Mouse (Mus musculus) retina, adult 2 months (tissue): Measurements from ENCODE around the gene Klhl10.

Source experiments
- DNase-seq: peaks from one replicate; pipeline ENCODE4 v3.0.0-alpha.2; 2012; ENCODE audit warnings: low read depth, low spot score

The Klhl10 gene

DNA sequence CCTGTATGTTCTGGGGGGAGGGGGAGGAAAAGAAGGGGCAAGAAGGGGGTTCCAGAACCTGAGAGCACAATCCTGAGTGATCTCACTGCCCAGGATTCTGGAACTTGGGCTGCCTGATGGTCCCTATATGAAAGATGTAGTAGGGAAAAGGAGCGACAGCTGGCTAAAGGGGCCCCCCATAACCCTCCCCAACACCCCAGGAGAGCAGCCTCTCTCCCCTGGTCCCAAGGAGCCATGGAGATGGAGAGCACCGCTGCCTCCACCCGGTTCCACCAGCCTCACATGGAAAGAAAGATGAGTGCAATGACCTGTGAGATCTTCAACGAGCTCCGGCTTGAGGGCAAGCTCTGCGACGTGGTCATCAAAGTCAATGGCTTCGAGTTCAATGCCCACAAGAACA lies at the start of gene Klhl10, which contains the start of gene Nt5c3b:
Klhl10 (plus strand) TSS at position 121 of the 400 bp plus-strand sequence.
Nt5c3b (minus strand) TSS at position 12 of the 400 bp plus-strand sequence.
- DNase-seq = no peak

DNA sequence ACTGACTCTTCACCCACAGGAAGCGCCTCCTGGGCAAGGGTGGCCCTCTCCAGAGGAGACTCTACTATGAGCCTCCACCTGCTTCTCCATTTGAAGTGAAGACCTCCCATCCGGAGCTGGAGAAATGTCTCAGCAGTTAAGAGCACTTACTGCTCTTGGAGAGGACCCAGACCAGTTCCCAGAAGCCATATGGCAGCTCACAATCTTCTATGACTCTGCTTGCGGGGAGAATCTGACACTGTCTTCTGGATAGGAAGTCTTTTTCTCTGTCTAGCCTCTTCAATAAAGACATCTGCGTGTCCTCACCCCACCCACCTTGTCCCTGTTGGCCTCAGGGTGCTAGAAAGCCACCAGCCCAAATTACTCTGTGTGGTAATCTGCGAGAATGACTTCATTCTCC lies 48.8 kb upstream of the Klhl10 start:
- no peak for DNase-seq

DNA sequence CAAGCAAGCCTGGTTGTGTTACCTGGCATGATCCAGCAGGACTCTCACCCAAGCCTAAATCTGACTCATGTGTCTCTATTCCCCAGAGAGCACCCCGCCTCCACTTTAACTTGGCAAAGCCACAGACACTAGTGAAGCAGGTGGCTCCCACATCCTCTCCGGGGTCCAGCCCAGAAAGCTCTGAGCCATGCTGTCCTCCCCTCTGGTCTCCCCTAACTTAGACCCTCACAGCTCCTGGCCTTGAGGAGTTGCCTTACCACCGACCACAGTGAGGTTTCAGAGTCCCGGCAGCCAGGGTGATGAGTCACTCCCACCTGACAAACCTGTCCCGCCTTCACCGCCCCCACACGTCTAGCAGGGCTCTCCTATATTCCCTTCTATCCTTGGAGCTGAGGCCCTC lies 48.0 kb upstream of the Klhl10 start:
- no peak for DNase-seq

DNA sequence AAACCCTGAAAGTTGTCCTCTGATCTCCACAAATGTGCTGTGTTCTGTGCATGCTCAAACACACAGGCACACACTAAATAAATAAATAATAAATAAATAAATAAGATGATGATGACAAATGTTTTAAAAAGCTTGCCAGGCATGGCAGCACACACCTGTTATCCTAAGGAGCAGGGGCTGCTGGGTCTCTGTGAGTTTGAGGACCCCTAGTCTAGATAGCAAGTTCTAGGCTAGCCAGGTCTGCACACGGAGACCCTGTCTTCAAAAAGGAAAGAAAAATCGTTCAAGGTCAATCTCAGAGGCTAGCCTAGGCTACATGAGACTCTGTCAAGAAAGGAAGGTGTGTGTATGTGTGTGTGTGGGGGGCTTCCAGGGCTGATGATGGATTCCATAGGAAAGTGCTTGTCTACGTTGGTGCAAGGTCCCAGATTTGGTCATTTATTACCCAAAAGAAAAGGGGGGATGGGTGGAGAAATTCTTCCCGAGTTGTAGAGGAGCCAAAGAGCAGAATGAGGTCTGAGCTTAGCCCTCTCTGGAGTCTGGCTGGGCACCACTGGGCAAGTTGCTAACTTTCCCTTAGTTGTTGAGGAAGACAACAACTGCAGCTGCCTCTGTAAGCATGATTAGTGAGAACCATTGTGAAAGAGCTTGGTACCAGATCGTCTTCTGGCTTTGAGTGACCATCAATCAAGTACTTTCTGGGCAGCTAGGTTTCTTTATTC lies 47.2 kb upstream of the Klhl10 start:
- DNase-seq = no peak

DNA sequence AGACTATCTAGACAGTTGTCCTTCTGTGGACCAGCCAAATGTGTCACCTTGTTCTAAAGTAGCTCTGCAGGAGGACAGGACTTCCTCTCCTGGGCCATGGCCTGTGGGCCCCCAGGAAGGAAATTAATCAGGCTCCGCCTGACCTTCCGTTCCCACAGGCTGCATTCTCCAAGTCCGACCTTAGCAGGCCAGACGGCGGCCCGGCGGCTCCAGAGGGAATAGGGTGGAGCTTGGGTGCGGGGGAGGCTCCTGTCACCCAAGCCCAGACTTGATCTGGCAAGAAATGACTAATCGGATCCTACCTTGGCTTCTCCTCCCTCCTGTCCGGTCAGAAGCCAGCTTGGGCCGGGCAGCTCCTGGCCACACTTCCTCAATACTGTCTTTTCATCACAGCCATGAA lies 46.5 kb upstream of the Klhl10 start:
- DNase-seq = no peak

DNA sequence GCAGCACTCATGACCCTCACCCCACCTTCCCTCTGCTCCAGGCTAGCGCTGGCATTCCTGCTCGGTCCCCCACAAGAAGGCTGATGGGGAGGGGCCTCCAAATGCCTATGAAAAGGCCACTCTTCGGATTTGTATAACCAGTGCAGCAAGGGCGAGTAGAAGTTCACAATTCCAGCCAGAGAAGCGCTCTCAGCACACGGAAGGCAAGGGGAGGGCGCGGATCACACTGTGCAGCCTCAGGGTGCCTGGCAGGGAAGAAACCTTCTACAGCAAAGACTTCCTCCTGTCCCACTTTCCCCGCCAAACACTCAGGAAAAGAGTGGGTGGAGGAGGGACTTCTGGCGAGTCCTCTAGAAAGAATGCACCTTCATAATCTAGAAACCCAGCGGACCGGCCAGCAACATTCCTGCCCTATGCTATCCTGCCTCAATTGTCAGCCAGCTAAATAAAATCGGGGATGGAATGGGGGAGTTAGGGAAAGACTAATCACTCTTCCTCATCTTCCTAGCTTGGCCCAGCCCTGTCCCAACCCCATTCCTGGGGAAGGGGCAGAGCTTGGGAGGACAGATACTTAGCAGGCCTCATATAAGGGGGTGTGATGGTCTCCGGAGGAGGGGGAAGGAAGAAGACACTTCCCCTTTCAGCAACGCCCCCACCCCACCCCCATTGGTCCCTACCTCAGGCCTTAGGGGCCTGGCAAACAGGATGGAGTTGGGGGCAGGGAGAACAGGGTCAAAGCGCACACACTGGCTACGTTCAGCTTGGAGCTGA lies 45.7 kb upstream of the Klhl10 start:
- DNase-seq = no peak

DNA sequence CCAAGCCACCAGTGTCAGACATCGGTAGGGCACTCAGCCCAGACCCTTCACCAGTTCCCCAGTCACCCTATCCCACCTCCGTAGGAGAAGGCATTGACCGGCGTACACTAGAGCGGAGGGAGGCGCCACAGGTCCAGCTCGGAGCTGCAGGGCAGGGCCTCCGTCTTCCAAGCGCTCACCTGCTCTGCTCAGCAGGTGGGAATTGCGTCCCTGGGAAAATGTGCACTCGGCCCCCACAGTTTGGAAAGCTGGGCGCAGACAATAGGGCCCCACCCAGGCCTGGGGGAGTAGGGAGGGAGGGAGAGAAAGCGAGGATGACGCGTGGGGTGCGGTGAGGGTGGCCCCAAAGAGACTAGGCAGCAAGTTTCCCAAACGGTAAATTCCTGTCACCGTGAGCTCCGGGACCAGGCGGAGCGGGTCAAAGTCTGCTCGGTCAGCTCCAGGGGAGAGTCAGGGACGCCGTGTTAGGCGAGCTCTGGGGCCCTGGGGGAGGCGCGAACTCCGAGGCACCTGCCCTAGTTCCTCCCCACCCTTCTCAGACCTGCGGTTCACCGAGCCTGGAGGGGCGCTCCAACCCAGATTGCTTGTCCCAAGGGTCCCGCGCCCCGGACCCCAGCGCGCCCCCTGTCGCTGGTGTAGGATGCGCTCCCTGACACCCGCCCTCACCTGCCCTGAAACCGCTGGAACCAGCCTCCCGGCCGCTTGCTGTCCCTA lies 44.7 kb upstream of the Klhl10 start:
- DNase-seq = no peak

DNA sequence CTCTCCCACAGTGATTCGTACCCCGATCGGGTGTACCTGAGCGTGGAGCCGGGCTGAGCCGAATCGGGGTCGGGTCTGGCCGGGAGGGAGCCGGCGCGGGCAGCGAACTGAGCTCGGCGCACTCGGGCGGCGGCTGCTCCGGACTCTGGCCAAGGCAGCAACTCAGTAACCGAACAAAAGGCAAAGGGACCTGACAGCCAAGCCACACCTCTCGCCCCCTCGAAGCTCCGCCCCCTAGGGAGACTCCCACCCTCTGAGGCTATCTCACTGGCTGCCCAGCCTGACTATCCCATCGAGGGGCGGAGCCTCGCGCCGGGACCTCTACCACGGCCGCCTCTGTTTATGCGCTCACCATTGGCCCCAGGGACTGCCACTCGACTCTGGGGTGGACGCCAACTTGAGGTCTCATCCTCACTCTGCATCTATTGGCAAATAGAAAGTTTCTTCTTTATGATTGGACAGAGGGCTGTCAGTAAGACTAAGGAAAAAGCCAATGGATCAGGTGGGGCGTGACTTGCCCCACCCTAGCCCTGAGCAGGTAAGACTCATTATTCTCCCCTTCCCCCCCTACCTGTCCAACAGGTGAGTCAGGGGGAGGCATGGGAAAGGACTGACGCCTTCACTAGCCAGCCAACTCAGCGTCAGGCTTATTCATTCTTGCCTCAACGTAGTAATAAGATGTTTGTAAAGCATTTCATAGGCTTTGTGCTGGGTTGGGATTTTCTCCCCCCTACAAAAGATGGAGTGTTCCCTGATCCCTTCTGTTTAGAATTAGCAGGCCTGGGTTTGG lies 43.9 kb upstream of the Klhl10 start, which contains the start of gene Jup:
Jup (minus strand) TSS at position 164 of the 790 bp plus-strand sequence.
- DNase-seq = peak; percentile 93

DNA sequence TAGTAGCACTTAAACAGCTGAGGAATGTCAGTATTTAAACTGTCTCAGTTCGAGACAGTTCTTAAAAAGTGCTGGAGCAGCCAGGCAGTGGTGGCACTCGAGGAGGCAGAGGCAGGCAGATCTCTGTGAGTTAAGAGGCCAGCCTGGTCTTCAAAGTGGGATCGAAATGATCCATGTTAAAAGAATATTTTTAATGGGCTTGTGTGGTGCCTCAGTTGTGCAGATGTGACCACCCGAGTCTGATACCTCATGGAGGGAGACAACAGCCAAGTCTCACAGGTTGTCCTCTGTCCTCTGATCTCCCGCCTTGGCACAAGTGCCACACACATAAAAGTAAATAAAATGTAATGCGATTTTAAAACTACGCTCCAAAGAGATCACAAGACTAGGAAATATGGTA lies 43.2 kb upstream of the Klhl10 start:
- no peak for DNase-seq

DNA sequence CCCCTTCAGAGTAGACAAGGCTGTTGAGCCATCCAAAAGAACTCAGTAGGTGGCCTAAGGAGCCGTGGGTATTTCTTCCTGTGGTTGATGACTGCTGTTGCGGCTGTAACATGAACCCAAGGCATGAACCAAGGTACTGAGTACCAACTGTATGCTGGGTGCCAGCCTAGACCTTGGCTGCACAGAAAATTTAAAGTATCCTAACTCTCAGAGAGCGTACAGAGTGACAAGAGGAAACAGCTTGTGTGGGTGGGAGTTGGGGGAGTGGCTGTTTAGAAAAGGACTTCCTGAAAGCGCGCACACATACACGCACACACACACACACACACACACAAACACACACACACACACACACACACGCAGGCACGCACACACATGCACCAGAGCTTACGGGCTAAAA lies 42.4 kb upstream of the Klhl10 start:
- DNase-seq = no peak

DNA sequence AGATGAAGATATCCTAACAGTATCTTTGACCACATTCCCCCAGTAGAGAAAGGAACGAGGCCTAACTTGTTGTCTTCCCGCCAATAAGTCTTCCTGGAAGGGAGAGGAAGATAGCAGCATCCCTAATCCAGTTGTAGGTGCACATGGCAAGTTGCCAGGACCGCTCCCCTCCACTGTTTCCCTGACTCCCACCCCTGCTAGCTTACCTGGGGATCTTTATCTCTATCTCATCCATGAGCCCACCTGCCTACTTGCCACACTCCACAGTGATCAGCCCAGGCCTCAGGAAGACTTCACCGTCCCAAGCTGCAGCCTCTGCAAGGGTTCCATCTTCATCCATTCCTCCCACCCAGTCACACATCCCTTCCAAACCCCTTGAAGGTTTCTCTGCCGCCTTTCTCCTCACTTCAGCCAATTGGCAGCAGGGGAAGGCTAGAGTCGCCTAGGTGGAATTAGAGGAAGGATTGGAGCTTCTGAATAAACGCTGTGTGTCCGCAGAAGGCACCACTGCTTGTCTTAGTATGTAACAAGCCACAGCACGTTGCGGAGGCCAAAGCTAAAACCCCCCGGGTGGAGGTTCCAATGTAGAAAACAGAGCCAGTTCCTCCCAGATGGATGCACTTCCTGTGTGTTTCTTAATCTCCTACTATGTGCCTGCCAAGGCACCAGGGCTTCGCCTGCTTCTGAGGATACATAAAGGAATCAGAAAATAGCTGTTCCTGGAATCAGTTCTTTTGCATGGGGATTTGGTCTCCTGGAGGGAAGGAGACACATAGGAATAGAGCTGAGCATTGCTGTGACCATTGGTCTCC lies 41.8 kb upstream of the Klhl10 start:
- no peak for DNase-seq

DNA sequence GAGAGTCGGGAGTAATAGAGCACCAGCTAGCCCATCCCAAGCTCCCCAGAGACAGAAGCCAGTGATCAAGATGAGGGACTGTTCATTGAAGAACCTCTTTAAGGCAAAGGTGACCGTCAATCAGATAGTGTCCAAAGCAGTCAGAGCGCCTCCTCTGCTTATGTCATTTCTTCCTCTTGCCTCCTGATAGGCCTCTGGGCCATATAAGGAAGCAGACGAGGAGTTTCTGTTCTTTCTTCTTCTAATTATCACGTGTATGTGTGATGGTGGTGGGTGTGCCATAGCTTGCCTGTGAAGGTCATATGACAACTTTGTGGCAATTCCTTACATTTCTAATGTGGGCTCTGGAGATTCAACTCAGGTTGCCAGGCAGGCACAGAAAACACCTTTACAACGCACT lies 40.9 kb upstream of the Klhl10 start:
- no peak for DNase-seq

DNA sequence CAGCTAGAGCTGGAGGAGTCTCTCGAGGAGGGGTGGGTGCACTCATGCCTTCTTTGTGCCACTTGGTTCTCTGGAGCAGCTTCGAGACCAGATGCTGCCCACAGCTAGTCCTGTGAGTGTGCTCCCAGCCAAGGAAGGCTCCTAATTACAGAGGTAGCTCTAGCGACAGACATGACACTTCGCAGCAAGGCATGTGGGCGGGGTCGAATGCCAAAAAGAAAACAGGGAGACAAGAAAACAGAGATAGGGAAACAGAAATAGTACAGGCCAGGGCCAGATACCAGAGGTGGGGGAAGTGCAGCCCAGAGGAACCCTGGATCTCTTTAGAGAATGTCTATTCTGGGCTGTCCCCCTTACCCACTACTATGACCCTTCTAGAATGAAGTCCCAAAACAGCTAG lies 39.5 kb upstream of the Klhl10 start:
- DNase-seq = no peak

DNA sequence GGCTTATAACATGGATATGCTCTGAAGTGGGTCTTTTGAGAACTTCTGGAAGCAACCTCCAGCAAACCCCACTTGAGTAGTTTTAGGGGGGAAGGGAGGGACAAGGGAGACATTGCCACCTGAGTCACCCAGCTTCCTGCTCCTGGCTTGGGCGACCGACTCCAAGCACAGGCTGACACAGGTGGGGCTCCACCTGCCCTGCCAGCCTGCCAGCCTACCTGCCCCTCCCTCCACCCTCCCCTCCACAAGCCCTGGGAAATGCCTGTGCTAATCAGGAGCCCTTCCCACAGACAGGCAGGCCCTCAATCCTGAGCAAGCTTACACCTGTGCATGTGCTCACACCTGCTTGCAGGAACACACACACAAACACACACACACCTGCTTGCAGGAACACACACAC lies 39.0 kb upstream of the Klhl10 start:
- no peak for DNase-seq

DNA sequence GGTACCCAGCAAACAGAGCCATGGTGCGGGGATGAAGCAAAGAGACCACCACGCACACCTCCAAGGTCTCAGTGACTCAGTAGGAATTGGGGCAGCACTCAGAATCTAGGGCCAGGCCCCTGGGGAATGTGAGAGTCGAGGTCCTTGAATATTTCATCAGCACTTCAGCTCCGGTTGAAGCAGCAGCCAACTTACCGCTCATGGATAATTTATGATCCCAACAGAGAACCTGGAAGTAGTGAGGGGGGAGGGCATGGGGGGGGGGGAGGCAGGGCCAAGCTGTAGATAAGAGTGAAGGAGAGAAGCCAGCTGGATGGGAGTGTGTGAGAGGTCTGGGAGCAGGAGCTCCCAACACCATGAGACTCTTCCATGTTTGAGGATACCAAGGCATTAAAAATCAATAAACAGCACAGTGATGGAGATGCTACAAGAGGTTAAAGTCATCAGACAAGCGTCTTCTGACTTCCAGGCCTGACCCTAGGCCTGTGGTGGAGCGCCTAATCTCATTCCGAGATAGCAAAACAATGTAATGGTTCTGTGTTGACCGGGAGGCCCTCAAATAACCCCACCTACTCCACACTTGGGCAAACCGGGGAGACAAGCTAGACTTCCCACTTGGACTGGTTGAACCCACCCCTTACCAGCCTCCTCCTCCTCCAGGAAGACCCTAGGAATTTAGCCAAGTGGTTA lies 38.1 kb upstream of the Klhl10 start:
- DNase-seq = no peak

DNA sequence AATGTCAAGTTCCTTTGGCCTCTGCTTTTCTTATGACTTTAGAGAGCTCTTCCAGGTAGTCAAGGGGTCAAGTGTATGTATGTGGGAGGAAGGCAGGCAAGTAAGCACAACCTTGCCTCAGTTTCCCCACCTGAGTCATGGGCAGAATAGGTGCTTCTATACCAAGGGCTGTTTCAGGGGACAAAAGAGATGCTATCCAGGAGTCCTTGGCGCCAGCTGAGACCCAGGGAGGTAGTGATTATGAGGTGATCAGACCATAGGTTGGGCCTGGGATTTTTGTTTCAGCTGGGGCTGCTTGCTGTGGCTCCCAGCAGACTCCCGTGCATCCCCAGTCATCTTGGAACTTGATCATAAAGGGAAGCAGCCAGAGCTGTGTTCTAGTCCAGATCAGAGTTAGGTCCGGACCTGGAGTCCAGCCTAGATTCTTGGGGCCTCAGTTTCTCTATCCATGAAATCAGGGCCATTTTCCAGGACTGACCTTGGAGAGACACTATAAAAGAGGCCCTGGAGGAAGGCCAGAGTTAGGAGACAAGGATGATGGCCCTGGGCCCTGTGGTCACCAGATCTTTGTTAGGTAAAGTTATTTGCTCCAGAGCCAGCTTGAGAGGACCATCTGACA lies 37.2 kb upstream of the Klhl10 start:
- DNase-seq = no peak

DNA sequence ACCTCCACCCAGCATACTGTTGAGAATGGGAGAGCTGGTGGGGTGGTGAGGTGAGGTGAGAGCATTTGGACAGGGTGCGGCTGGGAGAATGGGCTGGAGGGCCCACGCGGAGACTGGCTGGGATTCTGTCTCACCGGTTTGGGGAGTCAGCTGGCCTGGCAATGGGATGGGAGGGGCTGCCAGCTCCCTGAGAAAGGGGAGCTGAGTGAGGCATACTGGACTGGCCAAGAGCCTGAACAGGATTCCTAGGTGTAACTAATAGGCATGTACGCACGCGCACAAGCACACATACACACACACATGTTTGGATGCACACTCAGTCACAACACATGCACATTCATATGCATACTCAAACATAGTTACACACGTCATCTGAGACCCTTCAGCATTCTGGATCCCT lies 35.4 kb upstream of the Klhl10 start:
- no peak for DNase-seq

DNA sequence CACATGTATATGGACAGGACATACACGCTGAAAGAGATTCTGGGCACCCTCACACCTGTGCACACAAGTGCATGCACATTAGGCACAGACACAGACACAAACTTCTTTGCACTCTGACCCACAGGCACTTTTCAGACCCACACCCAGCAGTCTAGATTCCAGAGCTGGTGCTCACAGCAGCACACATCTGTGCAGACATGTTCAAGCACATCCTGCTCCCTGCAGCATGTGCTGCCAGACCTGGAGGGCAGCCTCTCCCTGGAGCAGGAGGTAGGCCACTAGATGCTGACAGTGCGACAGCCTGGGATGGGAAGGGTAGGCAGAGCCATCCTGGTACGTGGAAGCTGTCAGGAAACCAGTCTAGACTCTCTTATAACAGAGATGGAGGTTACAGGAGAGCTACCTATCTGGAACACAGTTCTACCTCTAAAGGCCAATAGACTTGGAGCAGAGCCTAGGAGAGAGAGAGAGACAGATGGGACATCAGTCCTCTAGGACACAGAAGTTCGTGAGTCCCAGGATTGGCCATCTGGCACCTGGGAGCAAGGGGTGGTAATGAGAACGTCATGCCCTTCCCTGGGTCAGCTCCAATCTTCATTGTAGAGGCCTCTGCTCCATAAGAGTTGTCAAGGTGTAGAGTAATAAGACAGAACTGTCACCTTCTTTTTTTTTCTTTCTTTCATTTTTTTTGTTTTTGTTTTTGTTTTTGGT lies 34.6 kb upstream of the Klhl10 start:
- no peak for DNase-seq
